Mouse (Mus musculus) hindbrain, embryonic 12.5 days (tissue): ENCODE measurements at regions not wholly inside any gene's neighbourhood (a gene's known extent, or its start where the extent isn't known, plus 50 kb on each side); places are given as distances from the start of the nearest gene placed in this dataset.
A peak's percentile ranks its signal among the peaks of the same experiment; 100 is the strongest.

Experiments used
- ATAC-seq: fragments of 200-750 bp; cut with Nextera tagmentation; 2 replicates; pipeline ENCODE4 v1.8.0; 2017; ENCODE audit warnings: moderate TSS enrichment; ENCODE audit not compliant: low FRiP score
- H3K27ac ChIP-seq: fragments of 300-500 bp; sonication (generic); 2 replicates; pipeline ENCODE4 v1.5.1; 2016; ENCODE audit warnings: mild to moderate bottlenecking
- H3K27me3 ChIP-seq: fragments of 300-500 bp; sonication (generic); 2 replicates; pipeline ENCODE4 v1.6.1; 2016; ENCODE audit warnings: mild to moderate bottlenecking
- H3K36me3 ChIP-seq: fragments of 300-500 bp; sonication (generic); 2 replicates; pipeline ENCODE4 v1.6.1; 2016; ENCODE audit warnings: mild to moderate bottlenecking
- H3K4me1 ChIP-seq: fragments of 300-500 bp; sonication (generic); 2 replicates; pipeline ENCODE4 v1.6.1; 2016
- H3K4me2 ChIP-seq: fragments of 300-500 bp; sonication (generic); replicated peaks from 2 replicates; pipeline ENCODE4 v1.6.1; 2016; ENCODE audit warnings: mild to moderate bottlenecking
- H3K4me3 ChIP-seq: fragments of 300-500 bp; sonication (generic); 2 replicates; pipeline ENCODE4 v1.5.1; 2016; ENCODE audit warnings: mild to moderate bottlenecking
- H3K9ac ChIP-seq: fragments of 300-500 bp; sonication (generic); 2 replicates; pipeline ENCODE4 v1.6.1; 2016; ENCODE audit warnings: mild to moderate bottlenecking, moderate library complexity
- H3K9me3 ChIP-seq: fragments of 300-500 bp; sonication (generic); replicated peaks from 2 replicates; pipeline ENCODE4 v1.6.1; 2016; ENCODE audit warnings: mild to moderate bottlenecking
- WGBS: fragments of 180-500 bp; shearing (Covaris S2); methylation state at CpG from one replicate; pipeline ENCODE4 v1.1.7; 2016; 5-methylcytosine and 5-hydroxymethylcytosine counted together

DNA sequence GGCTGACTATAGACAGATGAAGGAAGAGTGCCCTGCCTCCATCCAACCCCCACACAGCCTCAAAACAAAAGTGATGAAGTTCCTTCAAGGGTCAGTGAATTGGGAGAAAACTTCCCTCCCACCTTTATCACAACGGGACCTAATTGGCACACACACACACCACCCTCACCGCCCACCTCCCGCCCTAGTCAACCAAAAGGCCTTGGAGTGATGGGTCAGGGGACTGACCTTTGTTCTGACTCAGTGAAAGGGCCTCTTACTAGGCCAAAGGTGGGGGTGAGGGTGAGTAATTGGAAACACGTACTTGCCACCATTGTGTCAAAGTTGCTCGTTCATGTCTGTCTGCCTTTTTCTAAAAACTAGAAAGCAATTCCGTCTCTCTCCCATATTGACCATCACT is 386.4 kb downstream of the Sorl1 start:
- Histone ChIP-seq H3K36me3 (no peaks in the 10 kb centered on the region), H3K9me3 (no peaks in the 10 kb centered on the region), H3K9ac (no peak overlapping the region), H3K27ac (peak overlapping the region; percentile 98), H3K4me2 (peak overlapping the region; percentile 56; the same call in 1 of the 2 replicates), H3K4me3 (no peak overlapping the region), H3K4me1 (peaks cover 22% of the 10 kb centered on the region), H3K27me3 (no peaks in the 10 kb centered on the region)
- WGBS, result 21% methylated on average over 6 of the region's 6 CpGs
- ATAC-seq, result no peak

DNA sequence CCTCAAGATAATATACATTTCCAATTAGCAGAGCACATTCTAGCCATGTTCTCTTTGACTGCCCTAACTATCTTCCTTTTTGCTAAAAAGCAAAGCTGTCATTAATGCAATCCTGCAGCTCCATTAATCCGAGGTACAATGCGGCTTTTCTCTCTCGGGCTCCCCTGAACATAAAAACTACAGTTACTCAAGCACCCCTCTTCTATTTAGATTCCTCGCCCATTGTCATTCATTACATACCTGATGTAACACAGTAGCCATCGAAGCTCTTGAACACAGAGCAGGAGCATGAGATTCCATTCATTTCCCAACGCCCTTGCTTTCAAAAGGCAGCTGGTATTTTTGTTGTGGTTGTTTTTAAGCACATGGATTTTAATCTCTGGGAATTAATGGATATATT is 387.2 kb downstream of the Sorl1 start:
- Histone ChIP-seq H3K9ac (peak overlapping the region; percentile 52; the same call in 1 of the 2 replicates), H3K4me1 (peaks cover 22% of the 10 kb centered on the region), H3K4me3 (peak overlapping the region; percentile 29), H3K9me3 (no peaks in the 10 kb centered on the region), H3K27me3 (no peaks in the 10 kb centered on the region), H3K27ac (peak overlapping the region; percentile 98), H3K4me2 (peak overlapping the region; percentile 56), H3K36me3 (no peaks in the 10 kb centered on the region)
- ATAC-seq, result 0 out of 2 replicates have a peak, but pooled peaks have one; percentile 24
- 12% methylated on average over 6 of the region's 6 CpGs for WGBS

DNA sequence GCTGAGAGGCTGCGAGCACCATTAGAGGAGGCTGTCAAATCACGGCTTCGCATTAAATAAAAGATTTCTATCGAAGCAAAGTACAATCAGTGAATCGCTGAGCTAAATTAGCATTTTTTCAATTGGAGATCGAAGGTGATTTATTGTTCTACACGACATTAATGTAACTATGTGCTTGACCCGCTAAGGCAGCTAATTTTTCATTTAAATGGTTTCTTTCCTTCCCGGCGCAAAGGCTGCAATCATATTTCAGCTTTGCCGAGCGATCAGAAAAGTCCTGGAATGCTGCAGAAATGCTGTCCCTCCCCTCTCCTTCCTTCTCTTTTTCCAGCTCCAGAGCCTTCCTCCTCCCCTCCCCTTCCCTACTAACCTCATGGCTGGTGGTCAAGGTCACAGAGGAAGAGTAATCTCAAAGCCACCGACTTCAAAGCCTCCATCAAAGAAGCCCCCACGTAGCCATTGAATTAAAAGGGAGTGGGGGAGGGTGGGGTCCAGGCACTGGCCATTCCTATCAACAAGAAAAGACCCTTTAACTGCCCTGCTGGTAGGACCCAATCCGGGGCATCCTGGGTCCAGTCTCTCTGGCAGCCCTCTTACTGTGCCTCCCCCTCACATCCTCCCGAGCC is 387.8 kb downstream of the Sorl1 start:
- Histone ChIP-seq H3K9ac (peak overlapping the region; percentile 52), H3K27ac (peak overlapping the region; percentile 98), H3K4me2 (peak overlapping the region; percentile 56), H3K4me3 (peak overlapping the region; percentile 29), H3K9me3 (no peaks in the 10 kb centered on the region), H3K36me3 (no peaks in the 10 kb centered on the region), H3K27me3 (no peaks in the 10 kb centered on the region), H3K4me1 (peaks cover 22% of the 10 kb centered on the region)
- ATAC-seq, result peak; percentile 81
- under 1% methylated on average over 16 of the region's 16 CpGs for WGBS

DNA sequence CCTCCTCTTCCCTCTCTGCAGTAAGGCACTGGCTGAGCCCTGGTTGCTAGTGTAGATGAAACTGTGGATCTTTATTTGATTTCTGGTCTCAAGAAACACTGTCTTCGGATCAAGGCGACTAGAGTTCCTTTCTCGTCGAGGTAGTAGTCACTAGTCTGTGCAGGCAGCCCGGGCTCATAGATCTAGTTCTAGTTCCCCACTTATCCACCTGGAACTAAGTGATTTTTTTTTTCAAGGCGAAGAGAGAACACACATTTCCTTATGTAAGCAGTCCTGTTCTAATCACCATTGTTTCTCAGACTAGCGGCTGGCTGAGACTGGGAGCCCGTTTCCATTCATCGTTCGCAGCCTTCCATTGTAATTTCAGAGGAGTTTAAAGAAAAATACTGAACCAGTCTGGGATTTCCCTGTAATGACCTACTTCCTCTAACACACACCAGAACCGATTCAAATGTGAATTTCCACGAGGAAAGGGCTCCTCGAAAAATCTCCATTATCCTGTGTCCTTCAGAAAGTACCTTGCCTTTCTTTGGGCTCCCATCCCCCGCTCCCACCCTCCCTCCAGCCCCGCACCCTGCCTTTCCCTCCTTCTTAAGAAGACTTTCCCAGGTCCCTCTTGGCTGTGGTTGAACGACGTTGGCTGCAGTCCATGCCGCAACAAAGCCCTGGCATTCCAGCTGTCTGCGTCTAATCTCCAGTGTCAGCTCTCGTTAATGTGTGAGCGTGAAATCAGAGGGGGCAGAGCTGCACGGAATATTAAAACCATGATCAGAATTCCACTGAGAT is 388.5 kb downstream of the Sorl1 start:
- peak overlapping the region; percentile 98 for H3K27ac ChIP-seq
- peak overlapping the region; percentile 52 for H3K9ac ChIP-seq
- ATAC-seq, result peak; percentile 91
- peak overlapping the region; percentile 56 for H3K4me2 ChIP-seq
- no peaks in the 10 kb centered on the region for H3K9me3 ChIP-seq
- H3K36me3 ChIP-seq, result no peaks in the 10 kb centered on the region
- peak overlapping the region; percentile 29 for H3K4me3 ChIP-seq
- peaks cover 22% of the 10 kb centered on the region for H3K4me1 ChIP-seq
- H3K27me3 ChIP-seq, result no peaks in the 10 kb centered on the region
- WGBS, result under 1% methylated on average over 22 of the region's 22 CpGs

DNA sequence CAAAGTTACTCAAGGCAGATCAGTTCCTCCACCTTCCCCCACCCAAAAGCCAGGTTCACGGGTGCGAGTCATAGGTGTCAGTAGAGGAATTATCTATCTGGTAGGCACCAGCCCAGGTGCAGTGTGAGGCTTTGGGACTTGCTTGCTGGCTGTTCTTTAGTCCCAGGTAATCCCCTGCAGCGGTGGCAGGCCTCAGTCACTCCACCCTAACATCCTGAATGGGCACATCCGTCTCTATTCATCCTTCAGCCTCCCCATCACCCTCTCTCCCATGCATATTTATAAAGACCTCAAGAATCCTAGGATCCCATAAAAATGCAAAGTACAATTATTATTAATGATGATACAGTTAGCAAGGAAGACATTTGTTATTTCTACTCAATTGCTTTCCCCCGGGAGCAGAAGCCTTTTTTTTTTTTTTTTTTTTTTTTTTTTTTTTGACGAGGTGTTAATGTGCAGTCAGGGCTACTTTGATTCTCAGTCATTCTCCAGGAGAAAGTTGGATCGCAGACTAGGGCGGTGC is 389.1 kb downstream of the Sorl1 start:
- no peaks in the 10 kb centered on the region for H3K36me3 ChIP-seq
- peak; percentile 51; the same call in 1 of the 2 replicates for ATAC-seq
- H3K27me3 ChIP-seq, result no peaks in the 10 kb centered on the region
- peak overlapping the region; percentile 52 for H3K9ac ChIP-seq
- no peaks in the 10 kb centered on the region for H3K9me3 ChIP-seq
- peak overlapping the region; percentile 98 for H3K27ac ChIP-seq
- 11% methylated on average over 8 of the region's 8 CpGs for WGBS
- peaks cover 22% of the 10 kb centered on the region for H3K4me1 ChIP-seq
- H3K4me3 ChIP-seq, result peak overlapping the region; percentile 29
- H3K4me2 ChIP-seq, result peak overlapping the region; percentile 56

DNA sequence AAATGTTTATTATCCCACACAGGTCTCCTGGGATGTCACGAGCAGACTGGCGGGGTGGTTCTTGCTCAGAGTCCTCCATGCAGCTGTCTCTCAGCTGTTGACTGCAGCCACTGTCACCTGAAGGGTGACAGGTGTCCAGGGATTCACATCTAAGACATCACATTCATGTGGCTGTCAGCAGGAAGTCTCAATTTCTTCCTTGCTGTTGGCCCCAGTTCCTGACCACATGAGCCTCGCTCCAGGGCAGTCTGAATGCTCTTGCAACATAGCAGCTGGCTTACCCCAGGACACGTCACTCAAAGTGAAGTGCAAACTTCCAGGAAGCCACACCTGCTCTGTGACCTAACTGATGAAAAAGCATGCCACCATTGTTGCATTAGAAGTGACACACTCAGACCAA is 402.5 kb downstream of the Sorl1 start:
- no peak overlapping the region for H3K27ac ChIP-seq
- H3K4me3 ChIP-seq, result no peak overlapping the region
- WGBS, result 69% methylated on average over 4 of the region's 4 CpGs
- no peak for ATAC-seq
- H3K4me2 ChIP-seq, result no peak overlapping the region
- no peaks in the 10 kb centered on the region for H3K9me3 ChIP-seq
- no peaks in the 10 kb centered on the region for H3K36me3 ChIP-seq
- no peaks in the 10 kb centered on the region for H3K27me3 ChIP-seq
- H3K9ac ChIP-seq, result no peak overlapping the region
- H3K4me1 ChIP-seq, result peaks cover 3% of the 10 kb centered on the region; the same call in 1 of the 2 replicates

DNA sequence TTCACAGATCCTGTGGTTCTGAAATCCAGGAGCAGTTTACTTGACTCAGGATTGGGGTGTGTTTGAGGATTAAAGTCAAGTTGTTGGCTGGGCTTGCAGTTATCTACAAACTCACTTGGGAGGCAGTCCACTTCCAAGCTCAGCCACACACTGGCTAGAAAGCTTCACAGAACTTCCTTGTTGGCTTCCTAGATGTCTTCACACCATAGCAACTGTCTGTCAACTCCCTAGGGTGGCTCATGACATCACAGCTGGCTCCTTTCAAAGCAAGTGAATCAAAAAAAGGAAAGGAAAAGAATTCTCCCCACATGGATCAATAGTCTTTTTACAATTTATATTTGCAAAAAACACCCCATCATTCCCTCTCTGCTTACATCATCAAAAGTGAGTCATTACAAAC is 408.9 kb downstream of the Sorl1 start:
- Histone ChIP-seq H3K27me3 (no peaks in the 10 kb centered on the region), H3K36me3 (no peaks in the 10 kb centered on the region), H3K27ac (no peak overlapping the region), H3K9me3 (no peaks in the 10 kb centered on the region), H3K4me1 (no peaks in the 10 kb centered on the region), H3K9ac (no peak overlapping the region), H3K4me3 (no peak overlapping the region), H3K4me2 (no peak overlapping the region)
- no peak for ATAC-seq

DNA sequence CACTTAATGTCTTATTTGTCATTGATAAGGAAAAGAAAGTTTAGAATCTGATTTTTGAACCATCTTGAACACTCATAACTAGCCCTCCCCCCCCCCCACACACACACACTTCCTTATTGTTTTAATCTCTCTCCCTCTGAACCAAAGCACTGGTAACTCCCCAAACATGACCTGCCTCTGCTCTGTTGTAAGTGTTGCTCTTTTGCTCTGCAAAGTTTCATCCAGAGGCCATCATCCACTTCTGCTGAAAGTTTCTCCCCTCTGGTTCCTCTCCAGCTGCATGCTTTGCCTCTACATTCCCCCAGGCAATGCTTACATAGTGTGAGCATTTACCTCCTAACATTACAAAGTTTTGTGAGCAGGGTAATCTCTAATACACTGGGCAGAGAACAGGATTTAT is 418.1 kb downstream of the Sorl1 start:
- Histone ChIP-seq H3K36me3 (no peaks in the 10 kb centered on the region), H3K9me3 (no peaks in the 10 kb centered on the region), H3K9ac (no peak overlapping the region), H3K4me3 (no peak overlapping the region), H3K27me3 (no peaks in the 10 kb centered on the region), H3K4me1 (peaks cover 9% of the 10 kb centered on the region), H3K4me2 (no peak overlapping the region), H3K27ac (peak overlapping the region; percentile 58; the same call in 1 of the 2 replicates)
- no peak for ATAC-seq

DNA sequence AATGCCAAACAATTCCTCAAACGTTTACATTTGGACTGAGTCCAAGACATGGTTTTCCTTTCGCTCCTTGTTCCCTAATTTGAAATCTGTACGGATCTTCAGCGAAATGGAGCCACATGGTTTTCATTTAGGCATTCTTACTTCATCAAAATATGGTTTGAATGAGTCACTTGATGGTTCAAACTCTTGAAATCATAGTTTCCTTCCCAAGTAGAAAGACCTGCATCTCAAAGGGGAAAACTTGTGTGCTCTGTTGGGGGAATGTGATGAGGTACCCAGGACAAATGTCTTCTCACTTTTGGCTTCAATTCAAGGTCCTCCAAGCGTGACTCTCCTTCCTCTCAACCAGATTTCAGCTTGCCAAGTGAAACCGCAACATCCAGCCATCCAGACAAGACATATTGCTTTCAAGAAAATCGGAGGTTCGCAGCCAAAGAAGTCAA is 418.6 kb downstream of the Sorl1 start:
- no peak overlapping the region for H3K4me3 ChIP-seq
- H3K4me1 ChIP-seq, result peaks cover 14% of the 10 kb centered on the region
- H3K4me2 ChIP-seq, result no peak overlapping the region
- H3K9ac ChIP-seq, result no peak overlapping the region
- 61% methylated on average over 8 of the region's 8 CpGs for WGBS
- H3K27me3 ChIP-seq, result no peaks in the 10 kb centered on the region
- H3K36me3 ChIP-seq, result no peaks in the 10 kb centered on the region
- no peaks in the 10 kb centered on the region for H3K9me3 ChIP-seq
- H3K27ac ChIP-seq, result 0 out of 2 replicates have a peak overlapping the region, but pooled peaks have one; percentile 46
- ATAC-seq, result no peak

DNA sequence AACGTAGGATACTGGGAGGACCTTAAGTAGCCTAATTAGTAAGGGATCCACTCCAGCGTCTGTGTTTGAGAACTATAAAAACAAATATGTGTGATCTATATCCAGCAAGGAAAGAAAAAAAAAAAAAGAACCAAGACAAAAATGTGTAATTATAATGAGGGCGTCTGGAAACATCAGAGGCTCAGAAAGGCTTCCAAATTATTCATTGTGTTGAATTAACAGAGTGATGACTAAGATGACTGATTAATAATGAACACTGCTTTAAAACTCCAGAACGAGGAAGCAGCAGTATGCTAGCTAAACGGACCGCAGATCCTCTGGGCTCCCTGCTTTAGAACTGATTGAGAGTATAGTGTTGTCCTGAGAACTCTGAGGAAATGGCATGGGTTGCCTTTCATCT is 421.0 kb downstream of the Sorl1 start:
- WGBS, result 84% methylated on average over 6 of the region's 6 CpGs

DNA sequence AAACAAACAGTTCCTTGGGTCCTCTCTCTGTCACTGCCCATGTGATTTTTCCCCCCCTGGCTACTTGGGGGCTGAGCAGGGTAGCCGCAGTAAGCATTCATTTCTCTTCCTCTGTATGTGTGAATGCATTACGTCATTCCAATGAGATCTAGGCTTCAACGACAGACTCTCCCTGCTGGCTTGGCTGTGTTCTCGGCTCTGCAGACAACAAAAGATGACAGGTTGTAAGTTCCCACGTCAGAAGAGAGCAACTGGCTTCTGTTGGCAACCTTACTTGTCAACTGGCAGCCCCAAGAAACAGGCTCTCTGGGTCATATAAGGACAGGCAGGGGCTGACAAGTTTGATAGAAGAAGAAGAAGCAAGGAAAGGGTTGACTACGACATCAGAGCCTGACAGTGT is 423.4 kb downstream of the Sorl1 start:
- H3K9ac ChIP-seq, result no peak overlapping the region
- no peak overlapping the region for H3K4me3 ChIP-seq
- no peaks in the 10 kb centered on the region for H3K36me3 ChIP-seq
- 0 out of 2 replicates have a peak overlapping the region, but pooled peaks have one; percentile 4 for H3K27ac ChIP-seq
- H3K27me3 ChIP-seq, result no peaks in the 10 kb centered on the region
- 29% methylated on average over 6 of the region's 6 CpGs for WGBS
- H3K4me2 ChIP-seq, result no peak overlapping the region
- H3K4me1 ChIP-seq, result peaks cover 45% of the 10 kb centered on the region
- no peaks in the 10 kb centered on the region for H3K9me3 ChIP-seq
- no peak for ATAC-seq

More for the DNA sequence above, 421.0 kb downstream of the Sorl1 start:
- Histone ChIP-seq H3K27ac (no peak overlapping the region), H3K4me1 (peaks cover 31% of the 10 kb centered on the region), H3K36me3 (no peaks in the 10 kb centered on the region), H3K27me3 (no peaks in the 10 kb centered on the region), H3K9me3 (no peaks in the 10 kb centered on the region), H3K4me2 (no peak overlapping the region), H3K9ac (no peak overlapping the region), H3K4me3 (no peak overlapping the region)
- no peak for ATAC-seq

DNA sequence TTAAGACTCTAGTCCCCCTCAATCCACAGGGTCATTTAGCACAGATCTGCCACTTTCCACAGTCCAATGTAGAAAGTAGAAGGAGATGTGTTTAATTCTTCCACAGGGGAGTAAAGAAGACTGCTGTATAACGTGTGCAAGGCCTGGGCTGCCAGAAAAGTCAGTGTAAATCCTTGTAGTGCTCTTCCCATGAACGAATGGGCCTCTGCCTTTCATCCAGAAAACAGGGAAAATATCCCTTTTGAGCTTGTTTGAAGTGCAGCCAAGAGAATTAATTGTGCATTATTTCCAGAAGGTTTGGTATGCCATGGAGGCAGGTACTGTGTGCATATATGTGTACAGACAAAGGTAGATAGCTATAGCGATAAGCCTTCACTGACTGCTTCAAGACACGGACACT is 425.1 kb downstream of the Sorl1 start:
- Histone ChIP-seq H3K9me3 (no peaks in the 10 kb centered on the region), H3K36me3 (no peaks in the 10 kb centered on the region), H3K27ac (peak overlapping the region; percentile 79), H3K4me1 (peaks cover 40% of the 10 kb centered on the region), H3K4me3 (no peak overlapping the region), H3K9ac (no peak overlapping the region), H3K27me3 (no peaks in the 10 kb centered on the region), H3K4me2 (no peak overlapping the region)
- 76% methylated on average over 4 of the region's 4 CpGs for WGBS
- no peak for ATAC-seq
